Mouse (Mus musculus) brown adipose tissue, adult 24 weeks (tissue): ENCODE data around the gene Sirpa. TPM values are rescaled to one million over a fixed set of nuclear protein-coding genes. Genes with fewer than 3 reads are reported as not detected.

ENCODE experiments used
- H3K27ac ChIP-seq: fragments of 200-500 bp; replicated peaks from 2 replicates; pipeline ENCODE4 v1.5.1; 2012; ENCODE audit warnings: low read depth, mild to moderate bottlenecking, low read length
- H3K4me1 ChIP-seq: fragments of 200-500 bp; 2 replicates; pipeline ENCODE4 v1.6.1; 2012; ENCODE audit warnings: low read length, mixed read lengths; ENCODE audit not compliant: control insufficient read depth, insufficient read depth, insufficient read length
- H3K4me3 ChIP-seq: fragments of 200-500 bp; 2 replicates; pipeline ENCODE4 v1.5.1; 2012; ENCODE audit warnings: low read depth, mild to moderate bottlenecking, low read length, moderate library complexity; ENCODE audit not compliant: insufficient read depth
- polyA plus RNA-seq: library from polyadenylated mRNA; stranded (reverse); fragments of >200 nt; gene quantifications from 2 replicates; pipeline ENCODE4 v1.2.4, GENCODE M21; 2012; ENCODE audit not compliant: missing spikeins, insufficient read depth, insufficient read length

Sirpa gene
- polyA plus RNA-seq, 1 experiment, result 11.9 TPM

GRCm38 (mm10) chr2:129594569-129594968 lies 1.9 kb downstream of the Sirpa start:
- Histone ChIP-seq H3K4me3 (peak overlapping the region; percentile 92), H3K27ac (peak overlapping the region; percentile 87), H3K4me1 (peaks cover 7% of the 10 kb centered on the region)

- H3K27ac ChIP-seq, result peak overlapping the region; percentile 70
- peaks cover 5% of the 10 kb centered on the region for H3K4me1 ChIP-seq
- peak overlapping the region; percentile 20; the same call in 1 of the 2 replicates for H3K4me3 ChIP-seq
Measured at GRCm38 (mm10) chr2:129595206-129595605, 2.6 kb downstream of the Sirpa start.

GRCm38 (mm10) chr2:129595661-129596209 lies 3.1 kb downstream of the Sirpa start:
- peak overlapping the region; percentile 85 for H3K27ac ChIP-seq
- peaks cover 6% of the 10 kb centered on the region for H3K4me1 ChIP-seq
- no peak overlapping the region for H3K4me3 ChIP-seq

GRCm38 (mm10) chr2:129596555-129597172 lies 4.0 kb downstream of the Sirpa start:
- Histone ChIP-seq H3K27ac (peak overlapping the region; percentile 52), H3K4me1 (peaks cover 14% of the 10 kb centered on the region), H3K4me3 (no peak overlapping the region)

GRCm38 (mm10) chr2:129597581-129597980 lies 4.9 kb downstream of the Sirpa start:
- peaks cover 11% of the 10 kb centered on the region for H3K4me1 ChIP-seq
- no peak overlapping the region for H3K27ac ChIP-seq
- H3K4me3 ChIP-seq, result no peak overlapping the region

- Histone ChIP-seq H3K27ac (no peak overlapping the region), H3K4me1 (peaks cover 11% of the 10 kb centered on the region), H3K4me3 (no peak overlapping the region)
Measured at GRCm38 (mm10) chr2:129598094-129598493, 5.5 kb downstream of the Sirpa start.

GRCm38 (mm10) chr2:129599231-129600084 lies 6.8 kb downstream of the Sirpa start:
- H3K4me3 ChIP-seq, result no peak overlapping the region
- no peak overlapping the region for H3K27ac ChIP-seq

GRCm38 (mm10) chr2:129601059-129601650 lies 8.5 kb downstream of the Sirpa start:
- Histone ChIP-seq H3K4me1 (peaks cover 9% of the 10 kb centered on the region), H3K4me3 (no peak overlapping the region), H3K27ac (no peak overlapping the region; the same call in 1 of the 2 replicates)

More at GRCm38 (mm10) chr2:129599231-129600084, 6.8 kb downstream of the Sirpa start:
- peaks cover 11% of the 10 kb centered on the region for H3K4me1 ChIP-seq

GRCm38 (mm10) chr2:129601894-129602663 lies 9.4 kb downstream of the Sirpa start:
- Histone ChIP-seq H3K4me3 (no peak overlapping the region), H3K4me1 (peaks cover 9% of the 10 kb centered on the region), H3K27ac (no peak overlapping the region; the same call in 1 of the 2 replicates)

- Histone ChIP-seq H3K4me3 (no peak overlapping the region), H3K4me1 (peaks cover 9% of the 10 kb centered on the region), H3K27ac (no peak overlapping the region)
Measured at GRCm38 (mm10) chr2:129602856-129603255, 10.2 kb downstream of the Sirpa start.

GRCm38 (mm10) chr2:129603536-129603935 lies 10.9 kb downstream of the Sirpa start:
- Histone ChIP-seq H3K4me3 (no peak overlapping the region), H3K27ac (no peak overlapping the region), H3K4me1 (peaks cover 9% of the 10 kb centered on the region)

GRCm38 (mm10) chr2:129604032-129604431 lies 11.4 kb downstream of the Sirpa start:
- Histone ChIP-seq H3K4me1 (peaks cover 9% of the 10 kb centered on the region), H3K4me3 (no peak overlapping the region), H3K27ac (no peak overlapping the region)

- no peak overlapping the region for H3K4me3 ChIP-seq
- peaks cover 7% of the 10 kb centered on the region for H3K4me1 ChIP-seq
Measured at GRCm38 (mm10) chr2:129605816-129606215, 13.2 kb downstream of the Sirpa start.

GRCm38 (mm10) chr2:129606269-129606668 lies 13.6 kb downstream of the Sirpa start:
- H3K4me1 ChIP-seq, result 0 out of 2 replicates have a peak, but pooled peaks cover 3% of the 10 kb centered on the region
- H3K4me3 ChIP-seq, result no peak overlapping the region
- H3K27ac ChIP-seq, result no peak overlapping the region

More at GRCm38 (mm10) chr2:129605816-129606215, 13.2 kb downstream of the Sirpa start:
- H3K27ac ChIP-seq, result no peak overlapping the region
